Mouse (Mus musculus) small intestine, adult 2 months (tissue): ENCODE results near the gene Ttc28.

Experiments
- CTCF ChIP-seq: fragments of 200-500 bp; IDR thresholded peaks from 2 replicates; pipeline ENCODE4 v1.5.1; 2012; ENCODE audit warnings: low read depth, mild to moderate bottlenecking, control low read depth, inconsistent platforms, low read length, moderate library complexity, mixed read lengths; ENCODE audit not compliant: insufficient replicate concordance, insufficient read length; ENCODE audit errors: extremely low read depth
- POLR2A ChIP-seq: fragments of 200-500 bp; IDR thresholded peaks from 2 replicates; pipeline ENCODE4 v1.6.1; 2012; ENCODE audit warnings: low read depth, mild to moderate bottlenecking, control low read depth, inconsistent platforms, low read length, moderate library complexity

- no peak for TF ChIP-seq CTCF
- no peak for TF ChIP-seq POLR2A
Observed at GRCm38 (mm10) chr5:111244061-111244460, 364.5 kb downstream of the Ttc28 start.
